Mouse (Mus musculus) thymus, adult 2 months (tissue): ENCODE results near the gene Gm20388. TPM values are rescaled to one million over a fixed set of nuclear protein-coding genes. Genes with fewer than 3 reads are reported as not detected.

Experiments
- DNase-seq: peaks from one replicate; pipeline ENCODE4 v3.0.0; 2021
- H3K27ac ChIP-seq: fragments of 200-500 bp; 2 replicates; pipeline ENCODE4 v1.5.1; 2012; ENCODE audit warnings: low read length, control low read depth; ENCODE audit not compliant: control insufficient read depth, insufficient read depth
- H3K27me3 ChIP-seq: fragments of 200-500 bp; 2 replicates; pipeline ENCODE4 v1.6.1; 2012; ENCODE audit warnings: mild to moderate bottlenecking, low read length, moderate library complexity, mixed read lengths; ENCODE audit not compliant: control insufficient read depth, insufficient read depth
- H3K36me3 ChIP-seq: fragments of 200-500 bp; 2 replicates; pipeline ENCODE4 v1.6.1; 2012; ENCODE audit warnings: mild to moderate bottlenecking, low read length, moderate library complexity; ENCODE audit not compliant: control insufficient read depth, insufficient read depth
- H3K4me1 ChIP-seq: fragments of 200-500 bp; replicated peaks from 2 replicates; pipeline ENCODE4 v1.6.1; 2012; ENCODE audit warnings: low read length; ENCODE audit not compliant: control insufficient read depth, insufficient read depth
- H3K4me3 ChIP-seq: fragments of 200-500 bp; 2 replicates; pipeline ENCODE4 v1.5.1; 2012; ENCODE audit warnings: mild to moderate bottlenecking, low read length, control low read depth, moderate library complexity; ENCODE audit not compliant: control insufficient read depth, insufficient read depth
- CTCF ChIP-seq: fragments of 200-500 bp; IDR thresholded peaks from 2 replicates; pipeline ENCODE4 v1.5.1; 2012; ENCODE audit warnings: mild to moderate bottlenecking, control low read depth, low read length, moderate library complexity, borderline replicate concordance; ENCODE audit not compliant: control insufficient read depth, poor library complexity, insufficient read depth; ENCODE audit errors: extremely low read depth
- POLR2A ChIP-seq: fragments of 200-500 bp; IDR thresholded peaks from 2 replicates; pipeline ENCODE4 v1.6.1; 2012; ENCODE audit warnings: mild to moderate bottlenecking, low read length, control low read depth, moderate library complexity; ENCODE audit not compliant: control insufficient read depth, poor library complexity, insufficient read depth; ENCODE audit errors: extremely low read depth
- WGBS: fragments of 180-500 bp; shearing (Covaris S2); methylation state at CpG from one replicate; pipeline ENCODE4 v1.1.7; 2018; 5-methylcytosine and 5-hydroxymethylcytosine counted together
- polyA plus RNA-seq: library from polyadenylated mRNA; depleted of rRNA; stranded (reverse); fragments of >200 nt; gene quantifications from 2 replicates; pipeline ENCODE4 v1.2.3, GENCODE M21; 2012

The Gm20388 gene
- polyA plus RNA-seq, 1 experiment, result 103 TPM

GRCm38 (mm10) chr8:120150028-120150427, 239.4 kb downstream of the Gm20388 start:
- TF ChIP-seq POLR2A (no peak), CTCF (no peak)
- WGBS, result 77% methylated on average over 12 of the region's 12 CpGs

DNA sequence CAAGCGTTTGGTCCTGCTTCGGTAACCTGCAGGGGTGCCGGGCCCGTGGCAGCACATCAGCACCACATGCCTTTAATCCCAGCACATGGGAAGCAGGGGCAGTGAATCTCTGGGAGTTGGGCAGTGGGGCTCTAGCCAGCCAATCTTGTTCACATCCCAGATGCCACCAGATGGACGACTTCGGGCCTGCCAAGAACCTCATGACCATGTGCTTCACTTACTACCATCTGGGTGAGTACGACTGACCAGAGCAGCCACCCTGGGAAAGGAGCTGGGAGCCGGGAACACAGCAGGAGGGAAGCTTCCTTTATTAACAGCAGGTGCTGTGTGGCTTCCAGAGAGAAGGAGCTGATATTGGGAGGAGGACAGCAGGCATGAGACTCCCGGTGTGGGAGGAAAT, 240.5 kb downstream of the Gm20388 start:
- TF ChIP-seq CTCF, result no peak
- no peak for TF ChIP-seq POLR2A
- no peaks in the 10 kb centered on the region for H3K27me3 ChIP-seq
- 93% methylated on average over 9 of the region's 9 CpGs for WGBS
- no peak for DNase-seq
- H3K36me3 ChIP-seq, result no peaks in the 10 kb centered on the region
- no peak overlapping the region for H3K4me3 ChIP-seq
- H3K27ac ChIP-seq, result no peak overlapping the region
- peaks cover 11% of the 10 kb centered on the region for H3K4me1 ChIP-seq

More at GRCm38 (mm10) chr8:120150028-120150427, 239.4 kb downstream of the Gm20388 start:
- H3K27ac ChIP-seq, result no peak overlapping the region
- DNase-seq, result no peak
- no peak overlapping the region for H3K4me3 ChIP-seq
- no peaks in the 10 kb centered on the region for H3K36me3 ChIP-seq
- no peaks in the 10 kb centered on the region for H3K27me3 ChIP-seq
- H3K4me1 ChIP-seq, result peaks cover 10% of the 10 kb centered on the region

DNA sequence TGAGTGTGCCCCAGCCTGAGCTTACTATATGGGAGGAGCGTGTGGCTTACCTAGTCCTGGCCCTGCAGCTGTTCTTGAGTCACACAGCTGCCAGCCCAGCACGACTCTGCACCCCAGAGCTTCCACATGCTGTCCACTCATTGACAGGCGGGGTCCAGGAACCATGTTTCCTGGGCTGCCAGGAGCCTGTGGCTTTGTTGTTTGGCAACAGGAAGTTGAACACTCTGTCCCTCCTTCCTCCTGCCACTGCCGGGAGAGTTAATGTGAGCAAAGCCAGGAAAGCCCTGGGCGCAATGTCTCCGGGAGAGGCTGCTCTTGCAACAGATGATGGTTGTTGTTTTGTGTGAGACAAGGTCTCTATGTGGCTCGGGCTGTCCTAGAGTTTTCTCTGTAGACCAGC, 242.0 kb downstream of the Gm20388 start:
- Histone ChIP-seq H3K27me3 (no peaks in the 10 kb centered on the region), H3K27ac (no peak overlapping the region), H3K36me3 (no peaks in the 10 kb centered on the region), H3K4me3 (no peak overlapping the region), H3K4me1 (peaks cover 13% of the 10 kb centered on the region)
- 26% methylated on average over 7 of the region's 7 CpGs for WGBS
- TF ChIP-seq CTCF, result no peak
- no peak for TF ChIP-seq POLR2A
- DNase-seq, result no peak

- DNase-seq, result no peak
- H3K4me3 ChIP-seq, result no peak overlapping the region
- peaks cover 3% of the 10 kb centered on the region; the same call in 1 of the 2 replicates for H3K4me1 ChIP-seq
- no peaks in the 10 kb centered on the region for H3K36me3 ChIP-seq
- no peak for TF ChIP-seq POLR2A
- no peak for TF ChIP-seq CTCF
- WGBS, result 90% methylated on average over 8 of the region's 8 CpGs
- H3K27ac ChIP-seq, result no peak overlapping the region
- H3K27me3 ChIP-seq, result no peaks in the 10 kb centered on the region
These were observed 249.7 kb downstream of the Gm20388 start for GRCm38 (mm10) chr8:120160366-120160765.

GRCm38 (mm10) chr8:120161658-120162403, 251.2 kb downstream of the Gm20388 start:
- H3K27me3 ChIP-seq, result no peaks in the 10 kb centered on the region
- H3K36me3 ChIP-seq, result no peaks in the 10 kb centered on the region
- DNase-seq, result no peak
- no peak overlapping the region for H3K27ac ChIP-seq
- 96% methylated on average over 16 of the region's 16 CpGs for WGBS
- TF ChIP-seq POLR2A, result no peak
- TF ChIP-seq CTCF, result no peak
- no peak overlapping the region for H3K4me3 ChIP-seq
- no peaks in the 10 kb centered on the region for H3K4me1 ChIP-seq

DNA sequence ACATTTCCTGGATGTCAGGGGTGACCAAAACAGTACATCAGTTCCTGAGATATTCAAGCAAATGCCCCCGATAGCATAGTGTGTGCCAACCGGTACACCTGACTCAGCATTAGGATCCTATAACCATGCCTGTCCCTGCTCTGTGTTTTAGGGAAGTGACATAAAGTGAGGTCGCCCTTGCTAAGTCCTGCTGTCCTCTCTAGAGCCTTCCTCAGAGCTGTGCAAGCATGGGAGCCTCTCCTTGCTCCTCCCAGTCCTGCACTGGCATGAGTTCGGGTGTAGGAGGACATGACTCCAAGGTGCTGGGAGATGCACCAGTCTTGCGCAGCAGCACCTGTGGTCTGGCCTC, 251.7 kb downstream of the Gm20388 start:
- Histone ChIP-seq H3K36me3 (no peaks in the 10 kb centered on the region), H3K4me1 (no peaks in the 10 kb centered on the region), H3K27me3 (no peaks in the 10 kb centered on the region), H3K27ac (no peak overlapping the region), H3K4me3 (no peak overlapping the region)
- WGBS, result 53% methylated on average over 5 of the region's 5 CpGs
- no peak for DNase-seq
- TF ChIP-seq POLR2A (no peak), CTCF (no peak)

DNA sequence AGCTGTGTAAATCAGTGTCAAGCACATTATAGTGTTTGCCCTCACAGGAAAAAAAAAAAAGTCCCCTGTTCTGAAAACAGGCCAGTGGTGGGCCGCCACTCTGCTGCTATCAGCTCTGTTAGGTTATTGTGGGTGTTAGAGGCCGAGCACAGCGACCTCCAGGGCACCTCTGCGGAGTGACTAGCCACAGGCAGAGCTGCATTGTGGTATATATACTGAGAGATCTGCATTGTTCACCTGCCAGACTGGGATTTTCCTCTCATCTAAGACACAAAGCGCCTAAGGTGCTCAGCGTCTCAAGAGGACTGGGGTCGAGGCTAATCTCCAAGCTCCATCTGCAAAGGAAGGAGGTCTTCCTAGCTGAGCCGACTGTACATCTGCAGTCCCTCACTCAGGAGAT, 252.7 kb downstream of the Gm20388 start:
- Histone ChIP-seq H3K4me3 (no peak overlapping the region), H3K27ac (no peak overlapping the region), H3K27me3 (no peaks in the 10 kb centered on the region), H3K4me1 (no peaks in the 10 kb centered on the region), H3K36me3 (no peaks in the 10 kb centered on the region)
- 88% methylated on average over 8 of the region's 8 CpGs for WGBS
- no peak for DNase-seq
- no peak for TF ChIP-seq CTCF
- TF ChIP-seq POLR2A, result no peak
